Mouse (Mus musculus) thymus, postnatal 25 days (tissue): ENCODE measurements around the gene Prcd.
"Not testable (repeated sequence)": the region's sequence is repeated elsewhere in the genome, so short reads cannot be mapped to it uniquely, and the experiment has no call there.

Experiments
- DNase-seq: peaks from one replicate; pipeline ENCODE4 v3.0.0; 2022

Gene Prcd

DNA sequence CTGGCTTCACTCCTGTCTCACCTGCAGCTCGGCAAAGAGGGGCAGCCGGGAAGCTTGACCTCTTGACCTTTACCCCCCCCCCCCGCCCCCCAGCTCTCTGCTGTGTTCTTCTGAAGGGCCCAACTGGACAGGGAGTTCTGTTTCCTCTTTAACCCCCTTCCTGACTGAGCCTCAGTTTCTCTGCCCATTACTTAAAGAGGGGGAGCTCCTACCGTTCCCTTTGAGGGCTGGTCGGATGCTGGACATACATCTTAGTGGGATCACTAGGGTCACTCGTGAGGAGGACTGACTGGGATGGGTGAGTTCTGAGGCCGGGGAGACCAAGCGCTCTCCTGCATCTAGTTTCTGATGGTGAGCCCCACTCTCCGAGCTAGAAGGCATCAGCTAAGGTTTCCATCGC lies at the start of gene Prcd:
Gene Prcd, plus strand, starts transcription at position 301 of the 400 bp plus-strand sequence.
- no peak for DNase-seq

DNA sequence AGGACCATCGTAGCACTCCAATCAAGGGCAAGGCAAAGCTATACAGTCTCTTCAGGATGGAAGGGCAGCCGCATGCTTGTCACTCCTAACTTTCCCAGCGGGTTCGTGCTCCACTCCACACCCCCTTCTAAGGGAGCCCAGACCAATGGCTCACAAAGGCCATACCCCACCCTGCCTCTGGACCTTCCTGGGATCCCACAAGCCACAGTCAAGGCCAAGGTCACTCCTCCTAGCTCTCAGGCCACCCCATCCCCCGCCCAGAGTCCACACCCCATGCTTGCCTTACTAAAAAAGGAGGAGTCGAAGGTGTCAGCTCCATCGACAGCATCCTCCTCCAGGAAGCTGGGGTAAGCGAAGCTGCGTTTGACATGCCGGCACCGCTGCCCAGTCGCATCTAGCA lies 49.2 kb upstream of the Prcd start:
- no peak for DNase-seq

DNA sequence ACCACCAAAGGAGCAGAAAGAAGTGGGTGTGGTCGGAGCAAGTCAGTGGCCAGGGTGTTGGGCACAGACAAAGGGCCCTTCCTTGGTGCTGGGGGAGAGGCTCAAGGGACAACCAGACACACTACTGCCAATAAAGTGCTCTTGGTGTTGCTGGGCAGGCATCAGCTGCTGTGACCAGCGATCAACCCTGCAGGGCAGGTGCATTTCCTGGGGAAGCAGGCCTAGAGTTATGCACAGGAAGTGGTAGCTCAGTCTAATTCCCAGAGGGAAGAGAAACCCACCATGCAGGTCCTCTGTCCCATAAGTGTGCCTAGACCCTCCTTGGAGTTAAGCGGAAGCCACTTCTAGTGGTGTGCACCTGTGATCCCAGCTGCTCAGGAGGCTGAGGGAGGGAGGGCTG lies 45.6 kb upstream of the Prcd start:
- peak; percentile 29 for DNase-seq

DNA sequence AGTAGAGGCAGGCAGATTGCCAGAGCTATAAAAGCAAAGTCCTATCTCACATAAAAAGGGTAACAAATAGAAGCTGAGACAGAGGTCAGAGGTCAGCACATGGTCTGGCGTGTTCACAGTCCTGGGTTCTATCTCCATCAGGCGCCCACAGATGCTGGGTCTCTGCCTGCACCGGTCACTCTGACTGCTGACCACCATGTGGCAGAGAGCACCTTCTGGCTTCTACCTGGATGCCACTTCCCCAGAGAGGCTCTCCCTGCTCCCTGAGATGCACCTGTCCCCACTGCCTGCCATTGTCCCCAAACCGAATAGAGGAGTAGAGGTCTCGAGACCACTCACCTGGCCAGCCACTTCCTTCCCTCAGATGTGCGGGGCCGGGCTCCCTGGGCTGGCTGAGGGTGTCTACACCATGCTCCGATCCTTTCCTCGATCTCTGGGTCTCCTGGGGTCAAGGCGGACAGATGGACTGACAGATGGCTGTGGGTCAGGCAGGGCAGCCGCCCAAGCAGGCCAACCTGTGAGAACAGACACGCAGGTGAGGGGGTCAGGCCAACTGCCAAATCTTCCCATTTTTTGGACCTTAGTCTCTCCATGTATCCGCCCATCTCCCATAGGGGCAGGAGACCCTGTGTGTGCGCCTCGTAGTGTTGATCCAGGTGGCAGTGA lies 43.2 kb upstream of the Prcd start:
- DNase-seq = no peak

DNA sequence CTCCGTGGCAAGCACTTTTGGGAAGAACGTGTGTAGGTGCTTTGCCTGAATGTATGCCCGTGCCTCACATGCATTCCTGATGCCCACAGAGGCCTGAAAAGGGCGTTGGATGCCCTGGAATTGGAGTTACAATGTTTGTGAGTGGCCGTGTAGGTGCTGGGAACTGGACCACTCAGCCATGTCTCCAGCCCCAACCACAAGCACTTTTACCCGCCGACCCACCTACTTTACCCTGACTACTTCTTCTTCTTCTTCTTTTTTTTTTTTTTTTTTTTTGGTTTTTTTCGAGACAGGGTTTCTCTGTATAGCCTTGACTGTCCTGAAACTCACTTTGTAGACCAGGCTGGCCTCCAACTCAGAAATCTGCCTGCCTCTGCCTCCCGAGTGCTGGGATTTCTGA lies 42.2 kb upstream of the Prcd start:
- not testable (repeated sequence) for DNase-seq

DNA sequence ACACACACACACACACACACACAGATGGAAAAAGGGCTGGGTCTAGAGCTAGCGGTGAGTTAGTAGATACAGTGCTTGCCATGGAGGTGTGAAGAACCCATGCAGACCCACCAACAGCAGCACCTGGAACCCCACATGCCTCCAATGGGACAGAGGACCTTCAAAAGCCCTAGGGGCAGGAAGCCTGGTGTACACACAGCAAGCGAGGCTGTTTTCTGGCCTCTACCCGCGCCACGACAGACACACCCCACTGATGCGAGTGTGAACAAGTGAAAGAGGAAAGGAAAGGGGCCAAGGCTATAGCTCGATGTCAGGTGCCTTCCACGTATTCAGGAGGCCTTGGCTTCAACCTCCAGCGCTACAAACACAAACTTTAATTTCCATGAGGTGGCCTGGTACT lies 41.5 kb upstream of the Prcd start:
- no peak for DNase-seq

DNA sequence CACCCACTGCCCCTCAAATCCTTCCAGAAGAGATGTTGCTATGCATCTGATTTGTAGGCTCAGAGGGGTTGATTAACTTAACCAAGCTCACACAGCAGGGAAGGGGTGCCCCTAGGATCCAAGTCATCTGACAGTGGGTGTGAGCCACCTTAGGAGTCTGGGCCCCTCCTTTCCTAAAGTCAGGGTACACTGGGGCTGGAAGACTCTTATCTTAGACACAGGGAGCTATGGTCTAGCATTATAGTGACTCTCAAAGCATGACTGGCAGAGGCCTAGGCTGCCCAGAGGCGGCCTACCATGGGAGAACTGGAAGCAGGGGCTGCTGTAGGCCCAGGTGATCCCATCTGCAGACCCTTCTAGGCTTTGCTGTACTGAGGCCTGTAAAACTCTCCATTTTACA lies 40.8 kb upstream of the Prcd start:
- DNase-seq = no peak

DNA sequence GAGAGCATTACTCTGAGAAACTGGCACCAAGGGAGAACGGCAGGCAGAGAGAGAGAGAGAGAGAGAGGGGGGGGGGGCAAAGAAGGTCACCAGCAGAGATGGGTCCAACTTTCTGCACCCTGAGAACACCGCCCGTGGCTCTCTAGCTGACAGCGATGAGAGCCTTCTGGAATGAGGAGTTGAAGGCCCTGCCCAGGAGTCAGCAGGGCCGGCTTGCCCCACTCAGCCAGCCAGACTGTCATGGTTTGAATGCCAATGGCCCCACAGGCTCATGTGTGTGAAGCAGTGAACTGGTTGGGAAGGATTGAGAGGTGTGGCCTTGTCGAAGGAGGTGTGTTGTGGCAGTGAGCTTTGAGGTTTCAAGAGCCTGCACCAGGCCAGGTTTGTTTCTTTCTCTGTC lies 40.1 kb upstream of the Prcd start:
- no peak for DNase-seq

DNA sequence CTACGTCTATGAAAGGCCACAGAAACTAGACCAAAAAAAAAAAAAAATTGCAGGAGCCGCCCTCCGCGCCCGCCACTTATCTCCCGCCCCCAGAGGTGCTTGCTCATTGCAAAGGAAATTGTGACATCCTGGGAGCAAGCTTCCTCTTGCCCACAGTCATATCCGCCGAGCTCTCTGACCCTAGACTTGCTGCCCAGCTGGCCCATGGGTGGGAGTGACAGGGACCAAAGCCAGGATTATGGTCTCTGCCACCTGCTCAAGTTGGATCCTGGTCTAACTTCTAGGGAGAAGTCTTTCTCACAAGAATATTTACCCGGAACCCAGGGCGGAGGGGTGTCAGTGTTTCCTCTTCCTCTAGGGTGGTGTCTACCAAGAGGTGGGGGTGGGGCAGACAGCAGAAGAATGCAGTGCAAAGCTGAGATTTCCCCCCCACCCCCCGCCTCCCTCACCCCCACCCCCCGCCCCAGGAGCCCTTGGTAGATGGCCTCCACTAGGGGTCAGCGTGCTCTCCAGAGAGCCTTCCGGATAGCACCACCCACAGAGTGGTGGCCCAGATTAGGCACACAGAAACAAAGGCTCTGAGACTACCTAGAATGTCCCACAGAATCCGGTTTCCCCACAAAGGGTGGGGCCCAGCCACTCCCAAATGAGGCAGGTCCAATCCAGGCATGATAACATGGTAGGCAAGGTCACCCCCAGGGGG lies 37.4 kb upstream of the Prcd start:
- DNase-seq = peak; percentile 45

DNA sequence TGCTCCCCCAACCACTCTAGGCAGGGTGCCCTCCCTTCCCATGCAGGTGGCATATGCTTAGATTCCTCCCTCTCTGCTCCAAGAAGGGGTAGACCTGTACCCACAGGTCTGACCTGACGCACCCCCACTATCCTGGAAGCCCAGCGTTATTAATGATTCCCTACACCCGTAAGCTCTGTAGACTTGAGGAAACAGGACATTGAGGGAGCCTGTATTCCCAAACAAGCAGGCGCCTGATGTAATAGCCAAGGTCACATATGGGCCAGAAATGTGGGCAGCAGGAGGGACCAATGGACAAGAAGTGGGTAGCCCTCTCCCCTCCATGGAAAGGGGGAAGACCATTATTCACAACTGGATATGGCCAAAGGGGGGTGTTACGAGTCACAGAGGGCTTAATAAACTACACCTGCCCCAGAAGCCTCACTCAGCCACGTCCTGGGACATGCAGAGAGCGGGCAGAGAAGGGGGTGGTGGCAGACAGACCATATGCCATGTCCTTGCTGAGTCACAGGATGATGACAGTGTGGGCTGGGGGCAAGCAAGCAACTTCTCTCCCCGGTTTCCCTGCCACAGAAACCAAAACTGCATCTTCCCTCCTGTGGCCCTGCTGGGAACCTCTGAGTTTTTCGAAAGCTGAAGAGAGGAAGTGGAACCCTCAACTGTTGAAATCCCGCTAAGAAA lies 36.8 kb upstream of the Prcd start:
- no peak for DNase-seq

DNA sequence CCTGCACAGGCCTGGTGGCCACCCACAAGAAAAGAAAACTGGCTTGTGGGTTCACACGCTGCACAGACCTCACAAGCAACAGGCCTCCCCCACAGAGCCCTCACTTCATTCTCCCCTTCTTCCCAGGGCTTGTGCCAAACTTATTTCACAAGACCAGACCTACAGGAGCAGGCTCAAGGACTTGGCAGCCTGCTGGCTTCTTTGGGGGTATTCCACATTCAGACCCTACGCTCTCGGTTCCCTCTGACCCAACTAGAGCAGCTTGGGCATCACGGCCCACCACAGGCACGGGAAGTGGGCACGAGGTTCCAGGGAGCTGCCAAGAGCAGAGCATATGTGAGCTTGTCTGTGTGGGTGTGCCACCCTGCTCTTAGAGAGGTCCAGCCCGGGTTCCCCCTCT lies 35.7 kb upstream of the Prcd start:
- DNase-seq = no peak

DNA sequence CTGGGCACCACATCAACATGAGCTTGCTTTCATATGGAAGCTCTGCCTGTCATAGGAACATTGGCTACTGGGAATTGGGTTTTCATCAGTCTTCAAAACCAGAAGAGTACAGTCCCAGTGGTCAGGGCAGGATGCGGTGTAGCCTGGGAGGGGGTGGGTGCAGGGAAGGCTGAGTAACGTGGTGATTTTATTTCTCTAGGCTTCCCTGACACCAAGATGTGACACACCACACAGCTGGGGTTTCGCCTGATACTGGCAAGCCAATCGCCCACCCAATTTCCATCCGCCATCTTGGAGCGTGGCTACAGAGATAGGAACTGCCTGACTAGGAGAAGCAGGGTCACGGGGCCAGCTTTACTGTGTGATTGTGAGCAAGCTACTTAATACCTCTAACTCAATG lies 34.7 kb upstream of the Prcd start:
- no peak for DNase-seq

DNA sequence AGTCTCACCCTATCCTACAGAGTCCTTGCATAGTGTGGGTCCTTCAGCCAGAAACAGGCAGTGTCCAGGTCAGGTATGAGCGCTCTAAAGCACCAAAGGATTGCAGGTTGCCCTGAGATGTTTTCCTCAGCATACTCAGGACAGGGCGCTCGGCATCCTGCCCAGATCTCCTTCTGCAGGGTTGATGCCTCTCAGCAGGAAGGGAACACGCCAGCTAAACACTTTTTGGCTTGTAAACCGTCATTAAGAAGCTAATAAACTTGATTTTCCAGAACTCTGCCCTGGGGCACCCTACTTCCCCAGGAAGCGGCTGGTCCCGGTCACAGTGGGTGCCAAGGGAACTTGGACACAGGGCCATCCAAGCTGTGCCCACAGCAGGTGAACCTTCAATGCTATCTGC lies 34.2 kb upstream of the Prcd start:
- DNase-seq = no peak

DNA sequence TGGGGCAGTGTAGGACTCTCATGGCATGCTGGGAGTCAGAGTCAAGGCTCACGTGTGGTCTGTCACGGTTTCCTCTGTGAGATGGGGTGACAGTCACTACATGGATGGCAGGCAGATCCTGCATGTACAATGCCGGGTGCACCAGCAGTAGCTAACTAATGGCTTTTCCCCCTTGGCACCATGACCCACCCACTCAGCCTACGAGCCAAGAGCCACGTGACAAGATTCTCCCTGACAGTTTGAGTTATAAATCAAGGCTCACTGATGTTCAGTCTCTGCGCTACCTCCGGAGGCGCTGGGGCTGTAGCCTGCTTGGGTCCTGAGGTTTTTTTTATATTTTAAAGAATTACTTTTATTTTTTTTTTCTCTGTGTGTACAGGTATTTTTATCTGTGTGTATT lies 33.8 kb upstream of the Prcd start:
- DNase-seq = no peak

DNA sequence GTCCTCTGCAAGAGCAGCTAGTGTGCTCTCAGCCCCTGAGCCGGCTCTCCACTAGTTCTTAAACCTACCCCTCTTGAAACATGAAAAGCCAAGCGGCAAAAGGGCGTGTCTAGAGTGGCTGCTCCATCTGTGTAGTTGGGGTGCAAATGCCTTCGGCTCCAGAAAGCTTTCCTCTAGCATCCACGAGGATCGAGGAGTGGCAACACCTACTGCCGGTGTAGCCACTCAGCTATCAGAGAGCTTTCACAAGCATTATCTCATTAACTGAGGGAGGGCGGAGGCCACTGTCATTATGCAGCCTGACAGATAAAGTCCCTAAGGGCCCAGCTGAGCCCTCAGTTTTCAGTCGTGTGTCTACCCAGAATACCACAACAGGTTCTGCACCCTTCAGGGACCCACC lies 33.3 kb upstream of the Prcd start:
- no peak for DNase-seq

DNA sequence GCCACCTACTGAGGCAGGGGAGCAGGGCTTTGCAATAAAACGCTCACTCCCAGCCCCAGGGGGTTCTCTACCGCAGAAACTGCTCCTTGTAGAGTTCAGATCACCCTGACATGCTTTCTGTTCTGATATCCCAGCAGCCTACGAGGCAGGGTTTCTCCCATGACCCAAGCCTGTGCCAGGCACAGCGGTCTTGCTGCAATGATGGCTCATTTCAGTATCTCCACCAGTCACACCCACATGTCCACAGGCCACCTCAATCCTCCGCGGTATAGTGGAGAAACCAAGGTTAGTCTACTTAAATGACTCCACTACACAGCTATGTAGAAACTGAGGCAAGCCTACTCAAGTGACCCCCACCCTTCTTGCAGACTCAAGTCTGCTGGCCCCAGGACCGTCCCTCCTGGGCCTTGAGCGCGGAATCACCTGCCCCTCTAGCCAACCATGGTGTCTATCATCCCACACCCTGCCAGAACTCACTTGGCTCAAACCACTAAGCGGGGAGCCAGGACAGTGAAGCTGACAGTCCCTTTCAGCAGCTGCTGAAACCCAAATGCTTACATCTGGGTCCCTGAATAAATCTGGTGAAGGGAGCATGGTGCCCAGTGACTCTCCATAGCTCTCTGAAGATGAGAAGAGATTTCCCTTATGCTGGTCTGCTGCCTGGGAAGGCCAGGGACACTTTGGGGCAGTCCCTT lies 32.6 kb upstream of the Prcd start:
- DNase-seq = no peak

DNA sequence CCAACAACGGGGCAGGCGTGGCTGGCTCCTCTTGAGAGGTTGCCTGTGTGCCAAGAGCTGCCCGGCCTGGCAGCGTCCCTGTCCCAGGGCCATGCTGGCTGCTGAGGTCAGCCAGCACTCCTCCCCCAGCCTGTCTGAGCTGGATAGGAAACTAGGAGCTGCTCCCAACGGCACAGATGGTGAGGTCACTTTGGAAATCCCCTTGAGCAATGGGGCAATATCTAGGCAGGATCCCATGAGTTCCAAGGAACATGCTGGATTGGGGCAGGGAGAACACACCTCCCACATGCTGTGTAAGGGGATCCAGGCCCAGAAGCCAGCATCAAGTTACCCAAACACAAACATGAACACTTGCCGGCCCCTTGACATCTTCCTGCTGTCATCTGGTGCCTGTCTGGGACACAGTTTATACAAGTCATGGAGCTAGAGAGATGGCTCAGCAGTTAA lies 32.1 kb upstream of the Prcd start:
- DNase-seq = no peak

DNA sequence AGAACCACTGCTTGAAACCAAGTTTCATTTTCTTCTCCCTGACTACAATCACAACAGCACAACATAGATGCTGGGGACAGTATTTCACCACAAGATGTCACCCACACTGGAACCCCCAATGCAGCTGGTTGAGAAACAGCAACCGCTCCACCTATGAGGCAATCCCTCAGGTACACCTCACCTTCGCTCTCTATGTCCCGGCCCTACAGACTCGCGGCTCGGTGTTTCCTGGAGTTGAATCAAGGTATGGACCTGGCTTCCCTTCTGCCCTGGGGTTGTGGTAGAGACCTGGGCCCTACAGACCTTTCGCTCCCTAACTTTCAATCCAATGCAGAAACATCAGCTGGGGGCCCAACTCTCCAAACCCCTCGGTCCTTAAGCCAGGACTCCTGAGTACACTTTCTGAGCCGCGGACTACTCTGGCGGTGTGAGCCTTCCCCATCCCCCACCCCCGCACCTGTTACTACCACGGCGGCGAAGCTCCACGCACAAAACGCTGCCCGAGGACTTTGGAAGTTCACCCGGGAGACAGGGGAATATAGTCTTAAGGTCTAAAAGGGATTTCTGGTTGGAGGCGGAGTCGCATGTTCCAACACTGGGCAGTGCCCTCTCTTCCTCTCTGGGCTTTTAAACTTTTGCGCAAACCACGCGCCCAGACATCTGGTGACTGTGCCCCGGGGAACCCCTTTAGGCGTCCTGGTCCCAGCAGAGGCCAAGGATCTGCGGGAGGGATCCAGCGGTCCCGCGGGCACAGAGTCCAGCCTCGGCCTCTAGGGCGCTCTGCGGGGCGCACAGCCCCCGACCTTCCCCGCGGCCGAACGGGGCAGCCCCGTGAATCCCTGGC lies 29.8 kb upstream of the Prcd start:
- DNase-seq = peak; percentile 25

DNA sequence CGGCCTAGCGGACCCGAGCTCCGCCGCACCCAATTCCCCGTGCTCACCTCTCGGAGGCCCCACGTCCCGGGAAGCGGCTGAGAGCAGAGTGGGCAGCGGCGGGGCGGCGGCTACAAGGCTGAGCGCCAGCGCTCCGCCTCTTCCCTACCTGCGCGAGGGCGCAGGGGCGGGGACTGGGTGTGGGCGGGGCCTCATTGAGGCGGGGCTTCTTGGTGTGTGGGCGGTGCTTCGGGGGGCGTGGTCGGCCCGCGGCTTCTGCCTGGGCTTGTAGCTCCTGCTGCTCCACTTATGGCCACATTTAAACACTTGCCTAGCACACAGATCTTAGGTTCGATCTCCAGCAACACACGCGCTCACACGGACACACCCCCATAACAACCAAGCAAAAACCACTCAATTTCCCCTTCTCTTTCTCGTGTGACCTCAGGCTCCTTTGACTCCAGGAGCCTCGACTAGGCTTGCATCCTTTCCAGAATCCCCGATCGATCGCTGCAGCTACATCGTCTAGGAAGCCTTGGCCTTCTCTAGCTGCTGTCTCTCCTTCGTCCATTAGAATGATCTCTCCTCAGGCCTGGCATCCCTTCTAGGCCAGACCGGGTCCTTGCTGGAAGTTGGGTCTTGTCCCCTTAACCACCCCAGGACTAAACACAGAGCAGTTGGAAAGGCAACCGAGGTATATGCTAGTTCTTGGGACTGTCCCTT lies 29.1 kb upstream of the Prcd start:
- DNase-seq = peak; percentile 87

DNA sequence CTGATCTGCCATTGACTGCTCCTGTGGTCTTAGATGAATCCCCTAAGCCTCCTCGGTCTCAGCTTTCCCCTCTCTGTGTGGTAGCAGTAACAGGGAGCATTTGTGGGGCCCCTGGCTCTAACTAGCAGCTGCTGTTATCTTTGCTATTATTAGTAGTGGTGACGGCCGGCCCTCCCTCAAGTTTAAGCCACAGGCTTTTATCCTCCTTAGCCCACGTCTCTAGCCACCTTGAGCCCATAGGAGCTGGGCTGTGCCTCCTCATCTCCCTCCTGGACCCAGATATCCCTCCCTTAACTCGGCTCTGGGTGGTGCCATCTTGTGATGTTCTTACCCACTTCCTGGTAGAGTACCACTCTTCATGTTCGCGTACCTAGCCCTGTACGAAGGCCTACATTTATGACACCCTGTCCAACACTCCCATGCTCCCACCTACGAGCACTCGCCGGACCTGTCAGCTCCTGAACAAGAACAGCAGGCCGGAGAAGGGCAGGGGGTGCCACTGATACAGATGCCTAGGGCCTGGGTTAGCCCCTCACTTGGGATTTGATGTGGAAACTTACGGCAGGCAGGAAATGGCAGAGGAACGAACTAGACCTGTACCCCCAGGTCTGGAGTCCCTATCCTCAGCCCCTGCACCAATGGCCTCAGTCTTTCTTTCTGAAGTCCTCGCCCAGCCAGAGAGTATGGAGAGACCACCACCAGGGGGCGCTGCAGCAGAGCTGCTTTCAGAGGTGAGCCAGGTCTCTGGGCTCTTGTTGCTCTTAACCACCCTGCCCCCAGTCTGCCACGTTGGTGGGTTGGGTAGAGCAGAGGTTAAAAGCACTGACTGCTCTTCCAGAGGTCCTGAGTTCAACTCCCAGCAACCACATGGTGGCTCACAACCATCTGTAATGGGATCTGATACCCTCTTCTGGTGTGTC lies 28.0 kb upstream of the Prcd start:
- DNase-seq = peak; percentile 53
